Comparison of ENCODE assay signal across 22 mouse cellular contexts in genomic region chr10:17659575-17659974, GRCm38 (mm10).
A peak's percentile ranks its signal among the peaks of the same experiment; 100 is the strongest.
DNase-seq lines count a peak whose midpoint lies in the region; ATAC-seq and TF ChIP-seq lines count a peak whose summit lies in the region.
"Had no signal": no experiment of that assay in that cellular context is flagged by ENCODE, and none has a peak within 500 bp of the region (broad histone marks: within the 10 kb centered on the region; RNA-seq: fewer than 3 reads in every experiment).

No protein-coding gene starts in this region.

- H3K27ac ChIP-seq in liver, adult 2 months (replicated peaks; ENCODE audit: insufficient read depth, low read depth, low read length): no peak overlapping the region
- H3K27ac ChIP-seq in liver, embryonic 12.5 days: no peak overlapping the region
- no peak overlapping the region for H3K27ac ChIP-seq in liver, embryonic 15.5 days (replicated peaks)
- H3K27ac ChIP-seq in liver, embryonic 16.5 days (ENCODE audit: low read length): peak overlapping the region; percentile 38; the same call in 1 of the 2 replicates
- no peak overlapping the region for H3K27ac ChIP-seq in liver, embryonic 11.5 days (ENCODE audit: low read depth, low read length)
- H3K27ac ChIP-seq in liver, postnatal 0 days (ENCODE audit: low read depth): peak overlapping the region; percentile 11; the same call in 1 of the 2 replicates

- no peak for ATAC-seq in liver, embryonic 12.5 days
- peak; percentile 22; the same call in 1 of the 2 replicates for ATAC-seq in liver, embryonic 15.5 days (ENCODE audit: insufficient read depth)
- peak; percentile 56 for ATAC-seq in liver, embryonic 16.5 days (ENCODE audit: low read depth)
- ATAC-seq in liver, embryonic 11.5 days (replicated peaks; ENCODE audit: low FRiP score): no peak
- ATAC-seq in liver, postnatal 0 days: no peak
- ATAC-seq: activated CD4-positive, CD25-positive, alpha-beta regulatory T cell, adult 4 months; CD4-positive, CD25-positive, alpha-beta regulatory T cell, adult 4 months; Patski had no signal

- H3K4me1 ChIP-seq in liver, adult 2 months (ENCODE audit: control insufficient read depth, insufficient read depth, low read length): peaks cover 4% of the 10 kb centered on the region
- peaks cover 18% of the 10 kb centered on the region for H3K4me1 ChIP-seq in liver, embryonic 12.5 days
- peaks cover 4% of the 10 kb centered on the region; the same call in 1 of the 2 replicates for H3K4me1 ChIP-seq in liver, embryonic 15.5 days (replicated peaks)
- H3K4me1 ChIP-seq in liver, embryonic 16.5 days (ENCODE audit: control insufficient read depth, low read depth, low read length): no peaks in the 10 kb centered on the region; the same call in none of the 2 replicates
- peaks cover 3% of the 10 kb centered on the region for H3K4me1 ChIP-seq in liver, embryonic 11.5 days (replicated peaks; ENCODE audit: control insufficient read depth, insufficient read depth, low read length)
- peaks cover 15% of the 10 kb centered on the region for H3K4me1 ChIP-seq in liver, postnatal 0 days (ENCODE audit: insufficient read depth)

- no peaks in the 10 kb centered on the region for H3K36me3 ChIP-seq in liver, adult 2 months (ENCODE audit: control insufficient read depth, insufficient read depth, low read length)
- H3K36me3 ChIP-seq in liver, embryonic 12.5 days: no peaks in the 10 kb centered on the region
- H3K36me3 ChIP-seq in liver, embryonic 15.5 days (replicated peaks): no peaks in the 10 kb centered on the region
- H3K36me3 ChIP-seq in liver, embryonic 16.5 days (ENCODE audit: control insufficient read depth, insufficient read depth): no peaks in the 10 kb centered on the region
- no peaks in the 10 kb centered on the region for H3K36me3 ChIP-seq in liver, embryonic 11.5 days (ENCODE audit: control insufficient read depth, insufficient read depth, low read length)
- no peaks in the 10 kb centered on the region for H3K36me3 ChIP-seq in liver, postnatal 0 days (replicated peaks; ENCODE audit: insufficient read depth, low read length)
- H3K36me3 ChIP-seq: G1E had no signal

- H3K4me3 ChIP-seq in liver, adult 2 months (ENCODE audit: insufficient read depth, low read depth, low read length): no peak overlapping the region
- no peak overlapping the region for H3K4me3 ChIP-seq in liver, embryonic 12.5 days
- H3K4me3 ChIP-seq in liver, embryonic 15.5 days (replicated peaks): no peak overlapping the region
- no peak overlapping the region for H3K4me3 ChIP-seq in liver, embryonic 16.5 days (ENCODE audit: low read depth, low read length)
- H3K4me3 ChIP-seq in liver, embryonic 11.5 days (ENCODE audit: low read depth, low read length): no peak overlapping the region
- no peak overlapping the region for H3K4me3 ChIP-seq in liver, postnatal 0 days (ENCODE audit: low read depth, low read length)

- no peak for TF ChIP-seq CTCF in liver, adult 2 months (IDR thresholded peaks at IDR 0.05; ENCODE audit: low read depth, low read length)
- TF ChIP-seq CTCF in liver, postnatal 0 days (IDR thresholded peaks at IDR 0.05; ENCODE audit: low read depth): no peak

- H3K9me3 ChIP-seq in liver, embryonic 12.5 days (replicated peaks): no peaks in the 10 kb centered on the region
- H3K9me3 ChIP-seq in liver, embryonic 15.5 days (replicated peaks): no peaks in the 10 kb centered on the region
- H3K9me3 ChIP-seq in liver, embryonic 16.5 days (replicated peaks; ENCODE audit: control insufficient read depth, low read length): no peaks in the 10 kb centered on the region
- no peaks in the 10 kb centered on the region for H3K9me3 ChIP-seq in liver, embryonic 11.5 days (ENCODE audit: control insufficient read depth, low read length)
- H3K9me3 ChIP-seq in liver, postnatal 0 days (ENCODE audit: low read length): no peaks in the 10 kb centered on the region
- H3K9me3 ChIP-seq: G1E had no signal

- 62% methylated on average over 9 of the region's 9 CpGs for WGBS in liver, adult 2 months
- WGBS in liver, embryonic 12.5 days (ENCODE audit: insufficient replicate concordance): 82% methylated on average over 9 of the region's 9 CpGs
- WGBS in liver, embryonic 15.5 days (ENCODE audit: insufficient replicate concordance): 79% methylated on average over 9 of the region's 9 CpGs
- WGBS in liver, embryonic 16.5 days (ENCODE audit: insufficient replicate concordance): 77% methylated on average over 9 of the region's 9 CpGs
- 90% methylated on average over 9 of the region's 9 CpGs for WGBS in liver, embryonic 11.5 days
- 69% methylated on average over 9 of the region's 9 CpGs for WGBS in liver, postnatal 0 days (ENCODE audit: insufficient replicate concordance)

- no peaks in the 10 kb centered on the region for H3K79me2 ChIP-seq in liver, adult 2 months (ENCODE audit: control insufficient read depth, insufficient read depth, low read length)

- H3K9ac ChIP-seq in liver, adult 2 months (ENCODE audit: low read depth, low read length): no peak overlapping the region
- H3K9ac ChIP-seq in liver, embryonic 12.5 days: no peak overlapping the region
- no peak overlapping the region for H3K9ac ChIP-seq in liver, embryonic 15.5 days
- H3K9ac ChIP-seq in liver, embryonic 16.5 days (ENCODE audit: low read depth, low read length): no peak overlapping the region
- no peak overlapping the region for H3K9ac ChIP-seq in liver, embryonic 11.5 days (ENCODE audit: low read depth, low read length)
- no peak overlapping the region for H3K9ac ChIP-seq in liver, postnatal 0 days (replicated peaks)

- no peak for TF ChIP-seq EP300 in liver, postnatal 0 days (IDR thresholded peaks at IDR 0.05; ENCODE audit: low read depth)

- TF ChIP-seq POLR2A in liver, adult 2 months (IDR thresholded peaks at IDR 0.05; ENCODE audit: extremely low read depth, insufficient read depth, low read length): no peak

- H3K4me2 ChIP-seq in liver, embryonic 12.5 days: no peak overlapping the region
- 0 out of 2 replicates have a peak overlapping the region, but pooled peaks have one; percentile 7 for H3K4me2 ChIP-seq in liver, embryonic 15.5 days
- no peak overlapping the region for H3K4me2 ChIP-seq in liver, embryonic 16.5 days (ENCODE audit: low read depth, low read length)
- no peak overlapping the region for H3K4me2 ChIP-seq in liver, embryonic 11.5 days
- H3K4me2 ChIP-seq in liver, postnatal 0 days (ENCODE audit: low read depth, low read length): peak overlapping the region; percentile 31; the same call in 1 of the 2 replicates

- DNase-seq in liver, adult 2 months (ENCODE audit: extremely low read depth, low read depth, low spot score): peak; percentile 66
- no peak for DNase-seq in liver
- DNase-seq in liver, embryonic 11.5 days (ENCODE audit: low spot score): no peak
- no peak for DNase-seq in liver, postnatal 0 days
- no peak for DNase-seq in spleen, postnatal 14 days (ENCODE audit: low spot score in 2 of 2)
- DNase-seq: adrenal gland, adult 2 months; adrenal gland, adult 8-10 months; adrenal gland, postnatal 10 days; adrenal gland, postnatal 14 days; adrenal gland, postnatal 25 days; adrenal gland, postnatal 36 days; B cell, adult 2 months; cerebellum, adult 11 months; cerebellum, adult 11-12 months had no signal

- H3K27me3 ChIP-seq in liver, adult 2 months (ENCODE audit: control insufficient read depth, insufficient read depth, low read length): no peaks in the 10 kb centered on the region
- H3K27me3 ChIP-seq in liver, embryonic 12.5 days (replicated peaks): peaks cover 8% of the 10 kb centered on the region; the same call in 1 of the 2 replicates
- H3K27me3 ChIP-seq in liver, embryonic 15.5 days: peaks cover 11% of the 10 kb centered on the region; the same call in 1 of the 2 replicates
- no peaks in the 10 kb centered on the region for H3K27me3 ChIP-seq in liver, embryonic 16.5 days (ENCODE audit: control insufficient read depth, insufficient read depth, low read depth, low read length)
- no peaks in the 10 kb centered on the region for H3K27me3 ChIP-seq in liver, embryonic 11.5 days (replicated peaks; ENCODE audit: control insufficient read depth, insufficient read depth, low read length)
- no peaks in the 10 kb centered on the region for H3K27me3 ChIP-seq in liver, postnatal 0 days (ENCODE audit: insufficient read depth, low read length)
- H3K27me3 ChIP-seq: CH12.LX, Patski had no signal

Comparison
In these comparisons a context has a peak if more than half of its experiments do, and no peak if none do; other contexts are left out.
1. H3K27ac ChIP-seq: peak in liver, embryonic 16.5 days (single experiment) and liver, postnatal 0 days (single experiment); none in liver, adult 2 months (single experiment), liver, embryonic 12.5 days (single experiment), liver, embryonic 15.5 days (single experiment) and liver, embryonic 11.5 days (single experiment).
2. ATAC-seq: peak in liver, embryonic 15.5 days (single experiment) and liver, embryonic 16.5 days (single experiment); none in liver, embryonic 12.5 days (single experiment), liver, embryonic 11.5 days (single experiment) and liver, postnatal 0 days (single experiment).
3. H3K4me2 ChIP-seq: peak in liver, embryonic 15.5 days (single experiment) and liver, postnatal 0 days (single experiment); none in liver, embryonic 12.5 days (single experiment), liver, embryonic 16.5 days (single experiment) and liver, embryonic 11.5 days (single experiment).